Mouse (Mus musculus) T-helper 17 cell (primary cell): Measurements from ENCODE around the gene Zdhhc14.
"Not testable (repeated sequence)": the region's sequence is repeated elsewhere in the genome, so short reads cannot be mapped to it uniquely, and the experiment has no call there.

Experiments
- in situ Hi-C, 2 experiments: fragments of 300-600 bp; cut with MboI, MseI; formaldehyde crosslinking; loops; 1 replicate in 1 of 2; 2 replicates in 1 of 2; pipeline ENCODE4 v1.15.1; 2025; ENCODE audit warnings: high pct_unique_total_duplicates in 2 of 2

Zdhhc14 gene

GRCm38 (mm10) chr17:5600505-5601027 lies 108.2 kb downstream of the Zdhhc14 start:
- in situ Hi-C loops: no loop called here

GRCm38 (mm10) chr17:5601953-5602352 lies 109.6 kb downstream of the Zdhhc14 start:
- in situ Hi-C loops: no loop called here

GRCm38 (mm10) chr17:5606151-5606591 lies 113.8 kb downstream of the Zdhhc14 start:
- in situ Hi-C loops: no loop called here

DNA sequence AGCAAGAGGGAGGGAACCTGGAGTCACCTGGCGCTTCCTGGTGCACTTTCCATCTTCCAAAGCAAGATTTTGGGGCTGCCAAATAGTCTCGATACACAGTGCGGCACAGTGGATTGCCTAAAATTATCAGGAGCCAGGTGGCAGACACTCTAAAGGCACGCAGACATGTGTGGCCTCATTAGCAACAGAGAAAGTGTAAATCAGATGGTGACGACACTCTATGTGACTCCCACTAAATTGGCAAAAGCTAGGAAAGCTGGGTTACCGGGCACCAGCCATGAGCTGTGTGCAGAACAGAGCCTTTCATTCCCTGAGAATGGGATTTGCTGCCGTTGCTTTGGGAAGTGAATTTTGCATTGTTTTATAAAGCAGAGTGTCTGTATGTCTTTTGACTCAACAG lies 115.0 kb downstream of the Zdhhc14 start:
- in situ Hi-C loops: no loop called here

DNA sequence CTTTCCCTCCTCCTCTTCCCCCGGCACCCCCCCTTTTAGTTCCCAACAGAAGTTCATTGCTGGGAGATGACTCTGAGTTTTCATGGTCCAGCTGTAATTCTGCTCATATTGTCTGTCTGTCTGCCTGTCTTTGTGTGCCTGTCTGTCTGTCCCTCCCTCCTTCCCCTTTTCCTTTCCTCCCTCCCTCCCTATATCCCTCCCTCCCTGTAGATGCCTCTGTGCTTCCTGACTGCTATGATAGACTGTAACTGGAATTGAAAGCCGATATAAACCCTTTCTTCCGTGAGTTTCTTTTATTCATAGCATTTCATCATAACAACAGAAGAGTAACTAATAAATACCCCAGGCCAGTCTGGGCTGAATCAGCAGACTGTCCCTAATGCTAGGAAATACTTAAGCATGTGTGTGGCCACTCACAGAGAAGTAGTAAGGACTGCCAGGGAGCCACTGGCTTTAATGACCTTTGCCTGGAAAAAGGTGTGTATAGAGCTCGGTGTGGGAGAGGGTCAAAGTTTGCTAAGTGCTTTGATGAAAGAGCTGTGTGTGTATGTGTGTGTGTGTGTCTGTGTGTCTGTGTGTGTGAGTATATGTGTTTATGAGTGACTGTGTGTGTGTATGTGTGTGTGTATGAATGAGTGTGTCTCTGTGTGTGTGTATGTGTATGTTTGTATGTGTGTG lies 117.7 kb downstream of the Zdhhc14 start:
- in situ Hi-C loops: no loop called here

DNA sequence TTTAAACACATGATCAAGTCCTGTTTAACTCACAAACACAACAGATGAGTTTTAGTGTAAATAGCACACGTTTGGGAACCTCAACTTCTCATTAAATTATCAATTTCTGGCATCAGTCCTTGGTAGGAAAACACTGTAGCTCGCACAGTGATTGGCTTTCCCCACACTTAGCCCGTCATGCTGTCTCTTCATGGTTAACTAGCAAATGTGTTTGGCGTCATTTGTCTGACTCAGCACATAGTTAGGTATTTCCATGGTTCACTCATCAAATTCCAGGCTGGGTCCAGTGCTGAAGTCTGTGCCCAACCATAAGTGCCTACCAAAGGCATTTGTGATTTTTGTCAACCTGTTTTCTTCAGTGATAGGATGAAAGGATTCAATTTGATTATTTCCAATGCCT lies 119.9 kb downstream of the Zdhhc14 start:
- in situ Hi-C loops: no loop called here

GRCm38 (mm10) chr17:5614771-5615318 lies 122.5 kb downstream of the Zdhhc14 start:
- in situ Hi-C loops: no loop called here

DNA sequence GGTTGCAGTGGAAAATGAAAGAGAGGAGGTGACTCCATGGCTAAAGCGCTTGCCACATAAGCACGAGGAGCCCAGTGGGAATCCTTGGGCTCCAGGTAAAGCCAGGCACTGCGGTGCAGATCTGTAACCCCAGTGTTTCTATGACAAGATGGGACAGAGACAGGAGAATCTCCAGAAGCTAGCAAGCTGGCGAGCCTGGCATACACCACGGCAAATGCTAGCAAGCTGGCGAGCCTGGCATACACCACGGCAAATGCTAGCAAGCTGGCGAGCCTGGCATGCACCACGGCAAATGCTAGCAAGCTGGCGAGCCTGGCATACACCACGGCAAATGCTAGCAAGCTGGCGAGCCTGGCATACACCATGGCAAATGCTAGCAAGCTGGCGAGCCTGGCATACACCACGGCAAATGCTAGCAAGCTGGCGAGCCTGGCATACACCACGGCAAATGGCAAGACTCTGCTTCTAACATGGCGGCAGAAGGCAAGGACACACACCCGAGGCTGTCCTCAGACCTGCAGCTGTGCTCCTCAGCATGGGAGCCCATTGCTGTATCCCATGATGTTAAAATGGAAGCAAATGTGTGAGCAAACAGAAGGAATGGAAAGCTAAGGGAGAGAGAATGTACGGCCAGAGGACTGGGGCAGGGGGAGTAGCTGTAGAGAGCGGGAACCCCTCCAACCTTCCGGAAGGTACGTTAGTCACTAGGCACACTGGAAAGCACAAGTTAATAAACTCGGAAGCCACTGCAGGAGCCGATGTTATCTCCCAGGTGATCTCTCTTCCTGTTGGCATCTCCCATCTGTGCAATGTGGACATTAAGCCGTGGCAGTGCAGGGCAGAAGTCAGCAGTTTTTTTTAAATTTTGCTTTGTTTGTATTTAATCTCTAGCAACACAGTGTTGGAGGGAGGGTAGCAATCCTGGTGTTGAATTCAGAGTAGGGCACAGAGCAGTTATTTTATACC lies 129.6 kb downstream of the Zdhhc14 start:
- in situ Hi-C loops: no loop called here

- in situ Hi-C loops: no loop called here
Measured at GRCm38 (mm10) chr17:5622764-5623163, 130.4 kb downstream of the Zdhhc14 start.

- in situ Hi-C loops: no loop called here
Measured at GRCm38 (mm10) chr17:5623181-5623580, 130.8 kb downstream of the Zdhhc14 start.

GRCm38 (mm10) chr17:5624815-5625214 lies 132.5 kb downstream of the Zdhhc14 start:
- in situ Hi-C loops: not testable (repeated sequence)

DNA sequence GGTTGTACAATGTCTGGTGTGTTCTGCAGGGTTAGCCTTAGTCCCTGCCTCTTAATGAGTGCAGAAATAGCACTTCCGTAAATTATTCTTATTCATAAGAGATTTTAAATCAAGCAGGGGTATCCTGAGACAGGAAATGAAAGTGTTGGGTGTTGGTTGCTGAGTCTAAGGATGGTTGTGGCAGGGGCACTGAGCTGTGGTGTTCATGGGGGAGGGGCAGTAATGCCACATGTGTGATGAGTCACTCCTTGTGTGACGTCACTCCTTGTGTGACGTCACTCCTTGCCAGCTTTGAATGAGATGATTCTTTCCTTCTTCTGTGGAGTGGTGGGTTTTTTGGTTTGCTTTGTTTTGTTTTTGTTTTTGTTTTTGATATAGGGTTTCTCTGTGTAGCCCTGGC lies 134.0 kb downstream of the Zdhhc14 start:
- in situ Hi-C loops: no loop called here

DNA sequence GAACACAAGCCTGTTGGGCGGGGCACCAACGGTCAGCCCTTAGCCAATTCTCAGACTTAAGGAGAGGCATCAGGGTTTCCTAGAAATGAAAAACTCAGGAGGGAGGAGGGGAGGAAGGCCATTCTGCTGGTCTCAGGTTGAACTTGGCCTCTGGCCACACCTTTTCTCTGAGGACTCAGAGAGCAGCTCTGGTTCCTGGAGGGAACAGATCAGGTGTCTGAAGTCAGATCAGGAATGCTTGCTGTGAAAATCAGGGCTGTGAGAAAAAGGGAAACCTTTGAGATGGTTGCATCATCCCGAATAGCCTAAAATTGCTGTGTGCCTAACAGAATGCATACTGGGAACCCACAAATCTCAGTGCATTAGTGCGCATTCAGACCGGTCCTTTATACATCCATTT lies 135.3 kb downstream of the Zdhhc14 start:
- in situ Hi-C loops: no loop called here

DNA sequence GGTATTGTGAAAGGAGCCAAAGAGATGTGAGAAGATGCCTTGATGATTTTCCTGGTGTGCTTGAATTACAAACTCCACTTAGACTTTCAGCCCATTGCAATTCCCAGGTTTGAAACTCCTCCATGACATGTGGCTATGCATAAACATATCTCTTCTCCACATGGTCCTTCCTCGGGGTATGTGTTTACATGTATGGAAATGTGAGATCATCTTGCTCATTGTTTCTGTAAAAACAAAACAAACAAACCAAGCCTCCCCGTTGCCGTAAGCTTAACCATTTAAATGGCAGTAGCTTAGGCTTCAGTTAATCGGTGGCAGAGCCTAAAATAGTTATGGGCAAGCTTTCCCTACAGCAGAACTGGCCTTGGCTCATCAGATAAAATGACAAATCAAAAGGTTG lies 137.3 kb downstream of the Zdhhc14 start:
- in situ Hi-C loops: no loop called here

DNA sequence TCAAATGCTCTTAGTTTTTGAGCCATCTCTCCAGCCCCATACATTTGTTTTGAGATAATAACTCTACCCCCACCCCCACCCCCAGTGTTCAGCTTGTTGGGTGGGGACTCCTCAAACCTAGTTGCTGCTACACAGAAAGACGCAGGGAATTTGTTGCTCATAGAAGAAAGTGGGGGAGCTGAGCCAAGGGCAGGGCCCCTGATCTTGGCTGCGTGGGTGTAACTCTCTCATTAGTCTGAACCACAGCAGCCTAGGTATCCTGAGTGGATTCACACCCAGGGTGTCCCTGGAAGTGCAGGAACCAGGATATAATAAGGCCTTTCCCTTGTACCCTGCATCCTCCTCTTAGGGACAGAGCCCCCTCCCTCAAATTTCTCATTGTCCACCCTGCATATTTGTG lies 142.9 kb downstream of the Zdhhc14 start:
- in situ Hi-C loops: no loop called here

DNA sequence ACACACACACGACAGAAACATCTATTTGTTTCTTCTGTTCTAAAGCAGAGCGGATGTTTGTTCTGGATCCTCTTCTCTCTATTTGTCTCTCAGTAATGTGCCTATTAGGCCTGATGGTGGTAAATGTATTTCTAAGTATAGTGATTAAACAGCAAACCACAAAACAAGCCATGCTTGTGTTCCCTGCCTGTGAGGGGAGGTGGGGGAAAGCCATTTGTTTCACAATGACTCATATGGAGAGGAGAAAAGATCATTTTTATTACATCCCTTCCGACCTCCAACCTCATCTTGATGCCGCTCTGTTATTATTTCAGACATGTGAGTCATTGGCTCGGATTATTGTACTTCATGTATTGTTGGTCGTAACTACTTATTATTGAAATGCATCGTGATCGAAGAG lies 149.1 kb downstream of the Zdhhc14 start:
- in situ Hi-C loops: no loop called here

DNA sequence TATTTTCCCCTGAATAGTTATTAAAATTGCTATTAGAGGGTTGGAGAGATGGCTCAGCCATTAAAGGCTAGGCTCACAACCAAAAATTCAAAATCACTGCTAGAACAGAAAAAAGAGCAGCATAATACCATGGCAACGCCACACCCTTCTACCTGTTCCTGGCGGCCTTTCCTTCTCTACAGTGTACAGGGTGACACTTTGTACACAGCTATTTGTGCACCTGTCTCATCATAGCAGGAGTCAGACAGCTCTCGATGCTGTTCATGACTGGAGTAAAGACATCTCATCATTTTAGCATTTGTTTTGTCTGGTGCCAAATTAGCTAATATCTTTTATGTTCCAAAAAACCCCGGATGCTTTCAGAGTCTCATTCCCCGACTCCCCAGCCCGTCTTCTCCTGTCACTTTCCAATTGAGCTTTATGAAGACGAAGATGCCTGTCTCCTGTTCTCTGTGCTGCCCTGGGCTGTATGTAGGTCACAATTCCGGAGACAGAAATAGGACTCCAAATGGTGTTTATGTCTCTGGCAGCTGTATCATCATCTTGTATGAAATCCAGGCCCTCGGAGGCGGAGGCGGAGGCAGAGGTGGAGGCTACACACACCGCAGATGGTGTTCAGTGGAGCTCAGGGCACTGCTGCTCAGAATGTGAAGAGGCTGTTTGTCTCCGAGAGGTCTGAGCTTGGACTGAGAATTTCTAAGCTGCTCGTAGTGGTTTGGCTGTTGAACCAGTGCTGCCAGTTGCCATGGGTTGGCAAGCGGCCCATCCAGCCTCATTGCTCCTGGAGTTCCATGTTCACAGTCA lies 150.8 kb downstream of the Zdhhc14 start:
- in situ Hi-C loops: no loop called here

DNA sequence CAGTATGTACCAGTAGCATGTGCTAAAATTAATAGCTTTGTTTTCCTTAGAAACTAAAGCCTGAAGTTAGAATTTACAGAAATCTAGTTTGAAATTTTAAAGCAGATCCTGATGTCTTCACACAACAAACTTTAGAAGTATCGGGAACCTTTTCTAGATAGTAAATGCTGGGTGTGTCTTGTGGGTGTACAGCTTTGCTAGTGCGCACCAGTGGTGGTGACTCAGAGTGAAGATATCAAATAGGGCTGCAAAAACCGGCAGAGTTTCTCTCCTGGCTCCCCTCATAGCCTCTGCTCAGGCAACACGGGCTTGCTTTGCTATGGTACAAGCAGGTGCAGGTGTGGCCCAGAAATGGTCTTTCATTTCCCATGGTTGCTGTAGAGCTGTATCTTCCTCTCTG lies 157.8 kb downstream of the Zdhhc14 start:
- in situ Hi-C loops: no loop called here

DNA sequence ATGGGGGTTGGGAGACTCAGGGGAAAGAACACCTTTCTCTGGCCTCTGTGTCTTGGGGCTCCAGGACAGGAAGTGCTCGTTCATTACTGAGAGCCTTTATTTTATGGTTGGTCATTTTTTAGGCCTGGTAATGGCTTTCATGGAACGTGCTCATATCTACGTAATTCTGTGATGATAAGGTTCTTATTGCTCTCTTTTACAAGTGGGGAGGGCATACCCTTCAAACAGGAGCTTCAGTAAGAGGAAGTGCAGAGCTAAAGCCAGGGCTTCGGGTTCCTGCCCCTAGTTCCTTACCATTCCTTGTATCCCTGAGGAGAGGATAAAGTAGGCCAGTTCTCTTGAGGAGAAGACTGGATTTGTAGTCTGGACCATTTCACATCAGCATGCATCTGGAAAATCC lies 158.3 kb downstream of the Zdhhc14 start:
- in situ Hi-C loops: no loop called here

DNA sequence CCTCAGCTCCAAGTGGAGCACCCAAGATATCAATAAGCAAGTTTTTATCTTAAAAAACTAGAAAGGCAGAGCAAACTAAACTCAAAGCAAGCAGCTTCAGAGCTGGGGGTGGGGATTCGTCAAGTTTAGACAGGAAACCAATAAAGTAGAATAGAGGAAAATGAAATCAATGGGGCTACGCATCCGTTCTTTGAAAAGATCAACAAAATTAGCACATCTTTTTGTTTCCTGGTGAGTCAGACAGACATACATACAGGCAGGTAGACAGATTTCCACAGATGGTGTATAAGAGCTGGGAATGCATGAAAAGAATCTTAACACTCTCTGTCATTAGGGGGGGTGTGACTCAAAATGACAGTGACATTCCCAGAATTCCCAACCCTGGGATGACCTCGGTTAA lies 159.2 kb downstream of the Zdhhc14 start:
- in situ Hi-C loops: no loop called here

- in situ Hi-C loops: no loop called here
Measured at GRCm38 (mm10) chr17:5653981-5654380, 161.6 kb downstream of the Zdhhc14 start.
